Mouse (Mus musculus) c-Kit-positive CD71-positive TER-119-negative erythroid progenitor cells, embryonic 14.5 days (primary cell): ENCODE measurements around the gene Ppie.
"Not testable (repeated sequence)": the region's sequence is repeated elsewhere in the genome, so short reads cannot be mapped to it uniquely, and the experiment has no call there.

Experiments
- DNase-seq: peaks from one replicate; pipeline ENCODE4 v3.0.0-alpha.2; 2013; ENCODE audit warnings: low read depth

The Ppie gene

GRCm38 (mm10) chr4:123139513-123140154, at the start of gene Ppie:
Ppie (minus strand) TSS chr4:123139951.
- peak; percentile 85 for DNase-seq

- no peak for DNase-seq
These were observed 45.1 kb upstream of the Ppie start for GRCm38 (mm10) chr4:123184816-123185215.

GRCm38 (mm10) chr4:123183239-123184056, 43.7 kb upstream of the Ppie start:
- peak; percentile 59 for DNase-seq

- DNase-seq, result no peak
These were observed 42.8 kb upstream of the Ppie start, which contains the start of gene Hpcal4 for GRCm38 (mm10) chr4:123182328-123183238. Hpcal4 (plus strand) TSS chr4:123183227.

GRCm38 (mm10) chr4:123171811-123172210, 32.1 kb upstream of the Ppie start:
- no peak for DNase-seq

GRCm38 (mm10) chr4:123164157-123164556, 24.4 kb upstream of the Ppie start:
- no peak for DNase-seq

GRCm38 (mm10) chr4:123162305-123162917, 22.7 kb upstream of the Ppie start:
- DNase-seq, result no peak

- not testable (repeated sequence) for DNase-seq
These were observed 21.5 kb upstream of the Ppie start for GRCm38 (mm10) chr4:123161251-123161650.

GRCm38 (mm10) chr4:123160571-123160970, 20.8 kb upstream of the Ppie start:
- no peak for DNase-seq

GRCm38 (mm10) chr4:123155840-123156239, 16.1 kb upstream of the Ppie start:
- DNase-seq, result no peak

- DNase-seq, result no peak
These were observed 15.7 kb upstream of the Ppie start for GRCm38 (mm10) chr4:123155427-123155826.

- peak; percentile 17 for DNase-seq
These were observed 15.3 kb upstream of the Ppie start for GRCm38 (mm10) chr4:123155004-123155403.

GRCm38 (mm10) chr4:123152976-123153375, 13.2 kb upstream of the Ppie start:
- no peak for DNase-seq

GRCm38 (mm10) chr4:123152003-123152402, 12.3 kb upstream of the Ppie start:
- no peak for DNase-seq

GRCm38 (mm10) chr4:123147446-123148150, 7.8 kb upstream of the Ppie start:
- no peak for DNase-seq

GRCm38 (mm10) chr4:123137551-123137950, 2.2 kb downstream of the Ppie start:
- DNase-seq, result no peak

- no peak for DNase-seq
These were observed 12.7 kb downstream of the Ppie start for GRCm38 (mm10) chr4:123127051-123127450.

- DNase-seq, result no peak
These were observed 13.1 kb downstream of the Ppie start for GRCm38 (mm10) chr4:123126626-123127025.

GRCm38 (mm10) chr4:123121286-123121685, 18.5 kb downstream of the Ppie start:
- DNase-seq, result no peak

- DNase-seq, result not testable (repeated sequence)
These were observed 23.1 kb downstream of the Ppie start for GRCm38 (mm10) chr4:123116640-123117039.

GRCm38 (mm10) chr4:123116011-123116410, 23.7 kb downstream of the Ppie start, which contains the start of gene Oxct2b:
Oxct2b (plus strand) TSS chr4:123116266.
- no peak for DNase-seq
